Mouse (Mus musculus) cerebellum, postnatal 36 days (tissue): ENCODE data around the gene Spry1.
A peak's percentile ranks its signal among the peaks of the same experiment; 100 is the strongest.
"Not testable (repeated sequence)": the region's sequence is repeated elsewhere in the genome, so short reads cannot be mapped to it uniquely, and the experiment has no call there.

ENCODE experiments used
- DNase-seq, 2 experiments: peaks; one replicate each; pipeline ENCODE4 v3.0.0; 2021 to 2022; ENCODE audit warnings: mixed read lengths in 2 of 2

Spry1 gene

GRCm38 (mm10) chr3:37639690-37640089 lies at the start of gene Spry1:
TSS of gene Spry1 (plus strand) at chr3:37639947.
- DNase-seq = peak; percentile 98 to 100

- no peak for DNase-seq
These were observed 44.0 kb upstream of the Spry1 start for GRCm38 (mm10) chr3:37595721-37596120.

- DNase-seq = no peak
These were observed 43.2 kb upstream of the Spry1 start for GRCm38 (mm10) chr3:37596519-37596918.

GRCm38 (mm10) chr3:37597200-37597599 lies 42.5 kb upstream of the Spry1 start:
- no peak for DNase-seq

- not testable (repeated sequence) for DNase-seq
These were observed 40.1 kb upstream of the Spry1 start for GRCm38 (mm10) chr3:37599641-37600040.

- DNase-seq = no peak
These were observed 37.4 kb upstream of the Spry1 start for GRCm38 (mm10) chr3:37602356-37602755.

- DNase-seq = no peak
These were observed 36.9 kb upstream of the Spry1 start for GRCm38 (mm10) chr3:37602890-37603289.

DNA sequence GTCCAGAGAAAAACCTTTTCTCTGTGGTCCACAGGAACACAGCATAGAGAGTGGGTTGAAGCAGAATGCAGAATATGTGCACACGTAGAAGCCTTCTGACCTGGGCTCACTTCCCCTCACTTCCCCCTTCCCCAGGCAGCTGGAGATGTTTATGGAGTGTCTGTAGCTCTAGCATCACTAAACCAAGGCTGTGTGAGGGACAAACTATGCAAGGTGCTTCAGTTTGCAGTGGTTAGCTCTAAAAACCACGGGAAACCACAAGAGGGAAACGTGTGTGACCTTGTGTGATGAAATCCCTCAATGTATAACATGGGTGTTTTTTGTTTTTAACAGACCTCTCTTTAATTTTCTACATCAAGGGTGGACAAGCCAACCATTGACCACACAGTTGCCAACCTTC lies 36.2 kb upstream of the Spry1 start:
- DNase-seq = no peak

- DNase-seq = peak; percentile 34 to 47
These were observed 34.5 kb upstream of the Spry1 start for GRCm38 (mm10) chr3:37604976-37605875.

DNA sequence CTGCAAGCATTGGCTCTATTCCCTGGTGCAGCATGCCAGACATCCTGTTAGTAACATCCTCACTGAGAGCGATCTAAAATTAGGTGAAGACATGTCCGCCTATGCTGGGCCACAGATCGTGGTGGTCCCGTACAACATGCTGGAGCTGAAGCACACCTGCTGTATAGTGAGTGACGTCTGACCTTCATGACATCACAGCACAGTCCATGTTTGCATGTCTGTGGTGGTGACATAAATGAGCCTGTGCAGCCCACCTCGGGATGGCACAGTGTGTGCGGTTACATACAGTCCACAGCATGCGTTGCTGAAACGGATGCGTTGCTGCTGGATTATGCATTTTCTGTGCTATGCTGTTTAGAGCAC lies 33.9 kb upstream of the Spry1 start:
- DNase-seq = peak in 1 of 2 experiments; percentile 28

GRCm38 (mm10) chr3:37608926-37609325 lies 30.8 kb upstream of the Spry1 start:
- no peak for DNase-seq

DNA sequence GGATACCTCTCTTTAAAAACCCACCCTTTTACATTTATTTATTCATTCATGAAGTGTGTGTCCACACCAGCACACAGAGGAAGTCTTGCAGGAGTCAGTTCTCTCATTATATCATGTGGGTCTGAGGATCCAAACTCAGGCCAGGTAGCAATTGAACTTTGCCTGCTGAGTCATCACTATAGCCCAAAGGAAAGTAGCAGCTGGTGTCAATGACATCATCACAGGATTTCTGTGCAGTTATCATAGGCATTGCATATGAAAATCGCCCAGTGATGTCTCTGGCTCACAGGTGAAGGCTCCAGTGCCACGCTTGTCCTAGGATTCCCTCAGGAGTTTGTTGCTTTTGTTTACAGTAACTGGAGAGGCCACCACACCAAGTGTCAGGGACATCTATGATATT lies 29.1 kb upstream of the Spry1 start:
- no peak for DNase-seq

GRCm38 (mm10) chr3:37613722-37614121 lies 26.0 kb upstream of the Spry1 start:
- no peak for DNase-seq

DNA sequence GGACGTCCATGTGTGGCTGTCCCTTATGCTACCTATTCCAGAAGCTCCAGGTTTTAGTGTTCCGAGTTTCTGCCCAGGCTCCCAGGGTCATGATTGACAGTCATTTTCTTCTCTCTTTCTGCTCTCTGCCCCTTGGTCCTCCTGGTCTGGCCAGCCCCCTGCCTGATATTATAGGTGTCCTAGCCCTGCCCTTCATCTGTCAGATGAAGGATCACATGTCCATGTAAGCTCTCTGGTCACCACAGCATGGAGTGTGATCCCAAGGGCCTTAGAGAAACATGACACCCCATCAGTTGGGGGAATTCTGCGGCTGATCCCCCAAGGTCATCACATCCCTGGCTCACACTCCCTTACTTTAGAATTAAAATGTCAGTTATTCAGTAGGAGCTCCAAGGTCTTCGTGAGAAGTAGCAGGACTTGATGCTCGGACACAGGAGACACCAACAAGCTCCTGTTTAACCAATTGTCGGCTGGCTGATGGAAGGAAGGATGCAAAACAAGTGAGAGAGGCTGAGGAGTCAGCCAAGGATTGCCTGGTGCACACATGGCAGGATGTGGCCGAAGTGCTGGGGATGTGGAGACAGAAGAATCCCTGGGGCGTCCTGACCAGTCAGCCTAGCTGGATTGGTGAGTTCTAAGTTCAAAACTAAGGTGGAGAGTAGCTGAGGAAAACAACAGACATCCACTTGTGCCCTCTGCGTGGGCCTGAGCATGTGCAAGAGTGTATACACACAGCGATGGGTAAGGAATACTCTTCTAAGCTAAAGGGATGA lies 24.7 kb upstream of the Spry1 start:
- DNase-seq = no peak

GRCm38 (mm10) chr3:37616586-37617547 lies 22.9 kb upstream of the Spry1 start:
- DNase-seq = no peak

DNA sequence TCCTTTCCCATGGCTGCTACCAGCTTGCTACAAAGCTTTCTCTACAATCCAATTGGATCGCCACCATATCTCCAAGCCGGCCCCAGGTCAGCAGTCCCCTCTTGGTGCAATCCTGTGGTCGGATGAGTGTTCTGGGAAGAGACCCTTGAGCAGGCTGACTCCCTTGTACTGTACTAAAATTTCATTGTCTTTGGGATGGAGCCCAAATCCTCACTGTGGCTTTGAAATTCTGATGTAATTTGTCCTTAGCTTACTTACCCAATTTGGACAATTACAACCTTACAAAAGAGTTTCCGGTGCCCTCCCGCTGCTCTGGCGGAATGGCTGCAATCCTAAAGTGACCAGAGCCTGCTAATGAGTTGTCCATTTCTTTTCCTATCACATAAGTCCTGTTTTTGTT lies 7.5 kb upstream of the Spry1 start:
- no peak for DNase-seq

DNA sequence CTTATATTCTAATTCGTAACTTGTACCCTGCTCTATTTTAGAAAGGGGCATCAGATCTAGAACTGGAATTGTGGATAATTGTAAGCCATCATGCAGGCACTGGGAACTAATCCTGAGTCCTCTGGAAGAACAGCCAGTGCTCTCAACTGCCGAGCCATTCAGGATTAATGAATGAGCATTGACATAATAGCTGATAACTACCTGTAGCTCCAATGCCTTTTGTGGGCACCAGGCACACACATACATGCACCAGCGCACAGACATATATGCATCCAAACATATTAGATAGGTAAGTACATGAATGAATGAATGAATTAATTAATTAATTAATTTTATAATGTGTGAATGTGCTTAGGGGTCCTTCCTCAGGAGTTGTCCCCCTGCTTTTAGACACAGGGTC lies 7.0 kb upstream of the Spry1 start:
- no peak for DNase-seq

DNA sequence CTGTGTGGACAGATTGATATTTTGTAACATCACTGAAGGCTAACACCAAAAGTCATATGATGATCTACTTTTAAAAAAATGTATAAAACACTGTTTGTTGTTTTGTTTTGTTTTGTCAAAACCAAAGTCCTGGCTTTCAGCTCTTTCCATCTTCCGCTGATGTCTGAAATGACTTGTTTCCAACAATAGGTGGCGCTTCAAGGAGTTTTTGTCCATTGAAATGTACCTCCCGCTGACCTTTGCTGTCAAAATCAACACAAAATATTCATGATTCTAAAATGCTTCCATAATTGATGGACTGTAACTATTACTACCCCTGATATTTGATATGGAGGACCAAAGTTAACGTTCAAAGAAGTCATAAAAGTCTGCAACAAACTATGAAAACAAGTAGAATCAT lies 5.1 kb upstream of the Spry1 start:
- peak in 1 of 2 experiments; percentile 27 for DNase-seq

- DNase-seq = no peak
These were observed 2.8 kb upstream of the Spry1 start for GRCm38 (mm10) chr3:37636921-37637320.

DNA sequence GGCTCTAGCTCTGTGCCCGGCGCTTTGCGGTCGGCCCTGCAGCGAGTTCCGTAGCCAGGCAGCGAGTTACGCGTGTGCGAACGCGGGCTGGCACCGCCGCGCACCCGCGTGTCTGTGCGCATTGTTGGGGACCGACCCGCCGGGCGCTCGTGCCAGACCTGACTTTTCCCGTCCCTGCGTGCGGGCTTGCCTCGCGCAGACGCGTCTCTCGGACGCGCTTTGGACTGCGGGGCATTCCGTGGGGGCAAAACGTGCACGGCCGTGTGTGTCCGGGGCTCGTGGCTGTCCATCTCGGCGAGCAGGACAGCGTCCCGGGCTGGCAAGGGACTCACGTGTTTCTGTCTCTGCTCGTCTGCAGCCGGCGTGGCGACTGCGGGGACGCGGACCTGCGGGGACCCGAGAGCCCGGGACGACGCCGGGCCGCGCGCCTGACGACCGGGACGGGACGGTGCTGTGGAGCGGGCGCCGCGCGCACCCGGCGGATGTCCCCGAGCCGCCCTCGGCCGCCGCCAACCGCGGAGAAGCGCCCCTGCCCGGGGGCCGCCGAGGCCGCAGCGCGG lies 495 bp downstream of the Spry1 start:
- peak; percentile 59 to 66 for DNase-seq

DNA sequence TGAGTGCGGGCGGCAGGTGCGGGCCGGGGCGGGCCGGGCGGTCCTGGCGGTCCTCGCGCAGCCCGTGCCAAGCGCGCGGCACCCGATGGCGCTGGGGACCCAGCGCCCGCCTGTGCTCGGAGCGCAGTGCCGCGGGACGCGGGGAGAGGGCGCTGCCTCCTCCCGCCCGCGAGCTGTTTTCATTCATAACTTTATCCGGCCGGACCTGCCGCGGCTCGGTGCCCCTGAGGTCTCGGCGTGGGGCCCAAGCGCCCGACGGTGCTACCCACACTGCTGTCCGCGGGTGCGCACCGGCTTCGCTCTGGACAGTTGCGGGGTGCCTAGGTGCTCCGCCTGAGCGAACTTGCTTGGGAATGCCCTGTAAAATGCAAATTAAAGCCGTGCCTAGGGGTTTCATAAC lies 1.1 kb downstream of the Spry1 start:
- peak; percentile 73 to 76 for DNase-seq
